Mouse (Mus musculus): ENCODE results near the gene Wdr26.

DNA sequence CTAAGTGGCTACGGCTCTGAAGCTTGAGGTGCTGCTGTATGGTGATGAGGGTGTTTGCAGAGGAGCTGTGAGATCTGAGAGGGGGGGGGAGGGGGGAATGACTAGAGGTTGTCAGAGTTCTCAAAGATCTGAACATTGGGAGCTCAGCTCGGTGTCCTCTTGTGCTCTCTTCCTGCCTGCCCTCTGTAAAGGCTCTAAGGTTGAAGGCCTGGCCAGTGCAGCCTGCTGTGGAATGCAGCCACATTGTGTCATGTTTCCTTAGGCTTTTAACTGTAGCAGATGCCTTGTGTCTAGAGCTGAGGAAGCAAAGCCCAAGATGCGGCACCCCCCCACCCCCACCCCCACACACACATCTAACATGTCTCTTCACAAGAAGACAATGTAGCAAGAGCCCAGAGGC, 43.4 kb downstream of the Wdr26 start:
- no peak for TF ChIP-seq POLR2A (IDR thresholded peaks at IDR 0.05; ENCODE audit: insufficient read length, low read depth)
- TF ChIP-seq MAX (IDR thresholded peaks at IDR 0.05; ENCODE audit: low read depth): no peak
- TF ChIP-seq POLR2AphosphoS2 (IDR thresholded peaks at IDR 0.05; ENCODE audit: insufficient read length, low read depth): no peak
- no peak for TF ChIP-seq E2F4 (IDR thresholded peaks at IDR 0.05; ENCODE audit: insufficient read depth)
- TF ChIP-seq CEBPB (IDR thresholded peaks at IDR 0.05; ENCODE audit: insufficient read depth, poor library complexity, severe bottlenecking): no peak
- TF ChIP-seq MYOG (IDR thresholded peaks at IDR 0.05; ENCODE audit: control insufficient read depth in 1 of 3, insufficient read depth in 1 of 3, insufficient read length in 2 of 3, low read depth in 2 of 3): no peak

All from myocyte (in vitro differentiated cells).